Mouse (Mus musculus) kidney, adult 11 months (tissue): ENCODE results near the gene Bcl2l10.
A peak's percentile ranks its signal among the peaks of the same experiment; 100 is the strongest.
"Not testable (repeated sequence)": the region's sequence is repeated elsewhere in the genome, so short reads cannot be mapped to it uniquely, and the experiment has no call there.

Experiments
- DNase-seq: peaks from one replicate; pipeline ENCODE4 v3.0.0; 2022

Bcl2l10 gene

DNA sequence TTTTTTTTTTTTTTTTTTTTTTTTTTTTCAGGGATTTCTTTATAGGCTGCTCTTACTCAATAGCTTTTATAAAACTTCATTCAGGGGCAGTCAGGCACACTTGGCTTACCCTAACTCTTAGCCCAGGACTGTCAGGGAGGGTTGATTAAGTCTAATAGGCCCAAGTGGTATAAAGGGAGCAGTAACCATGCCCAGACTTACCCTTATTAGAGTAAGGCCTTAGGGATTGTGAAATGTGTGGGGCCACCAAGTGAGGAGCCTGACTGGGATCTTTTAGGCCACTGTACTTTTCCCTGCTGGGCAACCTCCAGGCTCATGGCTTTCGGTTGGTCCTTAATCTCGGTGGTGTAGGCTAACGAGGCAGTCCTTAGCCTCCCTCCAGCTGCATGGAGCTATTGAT lies 1.1 kb downstream of the Bcl2l10 start:
- DNase-seq = no peak

DNA sequence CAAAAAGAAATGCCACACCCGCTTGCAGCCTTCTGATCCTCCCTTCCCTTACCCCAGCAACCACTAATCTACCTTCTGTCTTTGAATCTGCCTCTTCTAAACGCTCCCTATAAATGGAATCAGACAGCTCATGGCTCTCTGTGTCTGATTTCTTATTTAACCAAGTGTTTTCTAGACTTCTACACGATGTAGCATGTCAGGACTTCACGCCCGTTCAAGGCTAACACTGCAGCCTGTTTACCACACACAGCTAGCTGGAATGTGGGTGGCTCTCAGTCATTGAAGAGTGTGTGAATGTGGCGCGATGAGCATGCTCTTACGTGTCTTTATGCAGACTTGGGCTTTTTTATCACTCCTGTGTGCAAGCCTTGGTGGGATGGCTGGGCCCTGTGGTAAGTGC lies 5.5 kb downstream of the Bcl2l10 start:
- no peak for DNase-seq

DNA sequence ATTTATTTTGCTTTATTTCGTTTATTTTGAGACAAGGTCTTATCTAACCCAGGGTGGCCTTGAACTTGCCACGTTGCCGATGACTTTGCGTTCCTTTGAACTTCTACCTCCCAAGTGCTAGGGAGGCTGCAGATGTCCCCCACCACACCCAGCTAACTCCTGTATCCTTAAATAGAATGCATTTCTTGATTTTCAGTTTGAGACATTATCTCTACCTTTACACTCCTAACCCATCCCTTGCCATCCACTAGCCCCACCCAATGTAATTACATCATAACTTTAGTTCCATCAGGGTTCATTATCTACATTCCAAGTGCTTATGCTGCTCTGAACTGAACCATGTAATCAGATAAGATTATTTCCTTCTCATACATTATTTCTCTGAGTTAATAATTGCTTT lies 8.2 kb downstream of the Bcl2l10 start:
- no peak for DNase-seq

DNA sequence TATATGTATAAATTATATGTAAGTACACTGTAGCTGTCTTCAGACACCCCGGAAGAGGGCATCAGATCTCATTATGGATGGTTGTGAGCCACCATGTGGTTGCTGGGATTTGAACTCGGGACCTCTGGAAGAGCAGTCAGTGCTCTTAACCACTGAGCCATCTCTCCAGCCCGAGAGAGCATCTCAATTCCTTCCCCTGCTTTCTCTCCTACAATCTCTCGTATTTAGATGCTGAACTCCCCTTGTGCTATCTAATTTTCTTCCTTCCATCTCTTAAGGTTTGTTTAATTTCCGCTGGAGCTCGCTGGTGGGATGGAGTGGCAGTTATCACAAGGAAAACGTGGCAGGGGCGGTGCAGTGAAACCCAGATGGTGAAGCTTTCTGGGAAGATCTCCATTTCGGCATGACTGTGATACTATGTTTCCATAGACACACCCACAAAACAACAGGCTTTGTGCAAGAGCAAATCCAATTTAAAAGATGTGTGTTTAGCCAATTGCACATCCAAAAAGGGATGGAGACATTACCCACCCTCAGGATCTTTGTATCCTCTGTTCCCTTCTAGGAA lies 9.6 kb downstream of the Bcl2l10 start:
- no peak for DNase-seq

DNA sequence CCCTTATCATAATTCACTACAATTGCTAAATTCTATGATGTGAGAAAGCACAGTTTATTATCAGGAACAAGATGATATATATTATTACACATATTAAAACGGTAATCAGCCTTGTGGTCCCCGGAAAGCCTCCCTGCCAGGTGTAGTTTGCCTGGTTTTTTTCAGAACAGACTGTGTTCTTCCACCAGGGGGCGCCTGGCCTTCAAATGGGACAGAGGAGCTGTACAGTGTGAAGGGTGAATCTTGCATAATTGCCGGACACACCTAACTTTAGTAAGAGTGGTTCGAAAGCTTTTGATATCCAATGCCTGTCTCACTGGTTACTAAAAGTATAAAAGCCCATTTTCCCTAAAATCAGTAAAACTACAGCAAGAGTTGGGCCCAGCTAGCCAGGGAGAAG lies 14.1 kb downstream of the Bcl2l10 start:
- peak; percentile 35 for DNase-seq

DNA sequence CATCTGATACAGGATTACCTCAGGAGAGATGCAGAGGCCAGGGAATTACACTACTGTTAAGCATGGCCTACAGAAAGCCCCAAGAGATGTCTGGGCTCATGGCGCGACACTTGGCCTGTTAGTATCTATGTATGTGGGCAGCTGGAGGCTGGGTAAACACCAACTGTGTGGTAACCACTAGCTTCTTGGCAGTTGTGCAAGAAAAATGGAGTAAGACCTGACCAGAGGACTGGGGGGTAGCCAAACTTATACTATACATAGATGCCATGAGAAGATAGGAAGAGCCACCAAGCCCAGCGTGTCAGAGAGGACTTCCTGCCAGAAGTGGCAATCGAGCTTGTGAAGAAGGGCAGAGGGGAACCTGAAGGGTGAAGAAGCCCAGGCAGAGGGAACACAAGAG lies 14.6 kb downstream of the Bcl2l10 start:
- DNase-seq = no peak

DNA sequence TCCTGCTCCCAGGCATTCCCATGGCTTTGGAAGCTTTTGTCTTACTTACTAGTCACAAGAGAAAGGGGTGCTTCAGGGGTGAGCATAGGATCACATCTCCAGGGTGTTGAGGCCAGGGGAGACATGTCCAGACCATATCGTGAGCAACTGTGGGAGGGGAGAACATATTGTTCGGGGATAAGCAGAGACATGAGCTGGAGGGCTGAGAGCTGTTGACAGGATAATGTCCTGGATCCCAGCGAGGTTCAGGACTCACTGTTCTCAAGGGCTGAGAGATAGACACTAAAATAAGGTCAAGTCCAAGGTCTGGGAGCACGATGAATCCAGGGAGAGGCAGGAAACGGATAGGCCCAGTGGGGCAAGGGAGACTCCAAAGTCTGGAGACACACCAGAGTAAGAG lies 15.4 kb downstream of the Bcl2l10 start:
- no peak for DNase-seq

DNA sequence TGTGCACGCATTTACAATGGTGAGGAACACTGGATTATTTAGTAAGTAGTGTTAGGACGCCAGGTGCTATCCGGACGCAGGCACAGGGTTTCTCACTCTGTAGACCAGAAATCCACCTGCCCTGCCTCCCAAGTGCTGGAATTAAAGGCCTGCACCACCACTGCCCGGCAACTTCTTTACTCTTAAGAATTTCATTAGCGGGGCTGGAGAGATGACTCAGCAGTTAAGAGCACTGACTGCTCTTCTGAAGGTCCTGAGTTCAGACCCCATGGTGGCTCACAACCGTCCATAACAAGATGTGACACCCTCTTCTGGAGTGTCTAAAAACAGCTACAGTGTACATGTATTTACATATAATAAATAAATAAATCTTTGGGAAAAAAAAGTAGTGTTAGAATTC lies 16.1 kb downstream of the Bcl2l10 start:
- DNase-seq = not testable (repeated sequence)

DNA sequence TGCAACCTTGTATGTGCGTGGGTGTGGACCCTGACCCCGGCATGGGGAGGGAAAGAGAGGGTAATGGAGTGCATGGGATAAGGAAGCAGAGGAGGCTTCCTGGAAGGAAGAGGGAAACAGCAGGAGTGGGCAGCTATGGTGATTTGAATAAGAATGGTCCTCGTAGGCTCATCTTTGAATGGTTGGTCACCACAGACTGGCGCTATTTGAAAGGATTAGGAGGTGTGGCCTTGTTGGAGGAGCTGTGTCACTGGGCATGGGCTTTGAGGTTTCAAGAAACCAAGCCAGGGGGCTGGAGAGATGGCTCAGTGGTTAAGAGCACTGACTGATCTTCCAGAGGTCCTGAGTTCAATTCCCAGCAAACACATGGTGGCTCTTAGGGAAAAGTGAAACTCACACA lies 17.6 kb downstream of the Bcl2l10 start:
- DNase-seq = no peak

DNA sequence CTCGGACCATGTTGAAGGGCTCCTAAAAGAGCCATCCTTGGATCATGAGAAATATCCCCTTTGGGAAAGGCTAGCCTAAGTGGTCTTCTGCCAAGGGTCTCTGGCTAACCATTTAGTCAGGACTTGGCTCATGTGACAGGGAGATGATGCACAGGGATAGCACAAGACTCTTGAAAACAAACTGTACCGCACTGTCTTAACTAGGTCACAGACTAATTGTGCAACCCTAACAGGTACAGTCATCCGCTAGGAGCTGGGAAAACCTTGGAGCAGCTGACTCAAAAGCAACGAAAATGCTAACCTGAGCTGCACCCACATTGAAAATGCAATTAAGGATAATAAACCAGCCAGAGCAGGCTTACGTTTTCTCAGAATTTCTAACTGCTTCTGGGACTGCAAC lies 18.6 kb downstream of the Bcl2l10 start:
- DNase-seq = no peak

DNA sequence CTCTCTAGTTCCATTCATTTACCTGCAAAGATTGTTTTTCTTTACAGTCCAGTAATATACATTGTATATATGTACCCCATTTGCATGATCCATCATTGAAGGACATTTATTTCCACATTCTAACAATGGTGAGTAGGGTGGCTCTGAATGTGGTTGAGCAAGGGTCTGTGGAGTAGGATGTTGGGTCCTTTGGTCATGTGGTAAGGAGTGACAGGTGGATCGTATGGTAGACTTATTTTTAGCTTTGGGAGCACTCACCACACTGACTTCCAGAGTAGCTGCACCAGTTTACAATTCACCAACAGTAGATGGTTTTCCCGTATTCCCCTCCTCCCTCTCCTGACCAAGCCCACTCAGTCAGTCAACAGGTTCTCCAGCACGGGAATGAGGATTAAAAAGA lies 21.2 kb downstream of the Bcl2l10 start:
- no peak for DNase-seq

DNA sequence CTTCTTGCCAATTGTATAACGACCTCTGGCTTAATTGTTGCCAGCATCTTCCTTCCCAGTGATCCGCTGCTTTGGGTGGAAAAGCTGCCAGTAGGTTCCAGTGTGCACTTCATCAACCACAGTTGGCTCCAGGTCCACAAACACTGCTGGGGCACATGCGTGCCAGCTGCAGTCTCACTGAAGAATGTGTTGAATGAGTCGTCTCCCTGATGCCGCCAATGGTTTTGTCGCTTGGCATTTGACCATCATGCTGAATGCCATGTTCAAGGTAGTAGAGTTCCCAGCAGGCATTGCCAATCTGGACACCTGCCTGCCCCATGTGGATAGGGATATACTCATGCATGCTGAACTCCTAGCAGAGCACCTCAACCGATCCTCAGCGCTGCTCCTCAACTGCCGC lies 28.0 kb downstream of the Bcl2l10 start:
- no peak for DNase-seq

DNA sequence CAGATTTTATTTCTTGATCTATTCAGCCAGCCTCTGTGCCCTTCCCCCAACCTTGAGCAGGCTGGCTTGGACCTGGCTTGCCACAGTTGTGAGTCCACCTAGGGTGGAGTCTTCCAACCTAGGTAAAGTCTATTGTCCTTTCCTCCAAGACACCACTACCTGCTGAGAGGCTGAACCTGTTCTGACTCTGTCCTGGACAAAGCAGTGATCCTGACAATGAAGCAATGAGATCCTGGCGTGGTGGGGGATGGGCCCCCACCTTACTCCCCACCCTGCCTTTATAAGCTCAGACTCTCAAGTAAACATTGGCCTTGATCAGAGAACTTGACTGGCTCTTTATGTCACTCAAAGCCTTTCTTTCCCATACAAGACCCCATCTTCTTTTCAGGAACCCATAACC lies 28.9 kb downstream of the Bcl2l10 start:
- DNase-seq = no peak

DNA sequence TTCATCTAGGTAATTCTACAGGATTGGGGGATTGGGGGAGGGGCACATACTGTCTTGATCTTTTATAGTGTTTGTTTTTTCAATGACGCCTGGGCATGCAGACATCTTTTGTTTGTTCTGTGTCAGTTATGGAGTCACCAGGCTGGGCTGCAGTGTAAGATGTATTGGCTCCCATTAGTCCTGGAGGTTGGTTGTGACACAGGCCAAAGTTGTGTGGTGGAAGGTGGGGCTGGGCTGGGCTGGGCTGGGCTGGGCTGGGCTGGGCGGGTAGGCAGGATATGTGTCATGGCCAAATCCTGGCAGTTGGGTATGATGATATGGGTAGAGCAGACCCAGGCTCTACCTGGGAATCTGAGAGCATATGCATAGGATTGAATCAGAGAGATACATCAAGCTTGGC lies 31.2 kb downstream of the Bcl2l10 start:
- DNase-seq = no peak

DNA sequence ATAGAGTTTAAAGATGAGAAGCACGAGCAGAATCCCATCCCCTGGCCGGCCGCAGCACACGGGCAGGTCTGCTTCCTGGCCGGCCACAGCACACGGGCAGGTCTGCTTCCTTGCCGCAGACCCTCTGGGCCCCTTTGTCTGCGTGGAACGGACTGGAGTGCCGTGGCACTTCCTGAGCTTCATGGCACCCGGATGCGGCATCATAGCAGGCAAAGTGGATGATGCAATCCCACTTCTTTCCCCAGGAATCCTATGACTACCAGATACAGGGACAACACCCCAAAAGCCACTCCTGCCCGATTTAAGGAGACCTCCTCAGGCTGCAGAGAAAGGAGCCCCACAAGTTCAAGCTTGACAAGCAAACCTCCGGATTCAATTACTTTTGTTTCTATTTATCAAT lies 35.3 kb downstream of the Bcl2l10 start:
- no peak for DNase-seq

DNA sequence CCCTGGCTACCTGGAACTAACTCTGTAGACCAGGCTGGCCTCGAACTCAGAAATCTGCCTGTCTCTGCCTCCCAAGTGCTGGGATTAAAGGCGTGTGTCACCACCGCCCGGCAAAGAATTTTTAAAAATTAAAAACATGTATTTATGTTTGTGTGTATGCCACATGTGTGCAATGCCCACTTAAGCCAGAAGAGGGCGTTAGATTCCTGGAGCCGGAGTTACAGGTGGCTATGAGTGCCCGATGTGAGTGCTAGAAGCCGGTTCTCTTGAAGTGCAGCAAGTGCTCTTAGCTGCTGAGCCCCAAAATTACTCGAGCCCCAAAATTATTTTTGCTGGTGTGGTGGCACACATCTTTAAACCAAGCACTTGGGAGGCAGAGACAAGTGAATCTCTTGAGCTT lies 36.2 kb downstream of the Bcl2l10 start:
- no peak for DNase-seq

DNA sequence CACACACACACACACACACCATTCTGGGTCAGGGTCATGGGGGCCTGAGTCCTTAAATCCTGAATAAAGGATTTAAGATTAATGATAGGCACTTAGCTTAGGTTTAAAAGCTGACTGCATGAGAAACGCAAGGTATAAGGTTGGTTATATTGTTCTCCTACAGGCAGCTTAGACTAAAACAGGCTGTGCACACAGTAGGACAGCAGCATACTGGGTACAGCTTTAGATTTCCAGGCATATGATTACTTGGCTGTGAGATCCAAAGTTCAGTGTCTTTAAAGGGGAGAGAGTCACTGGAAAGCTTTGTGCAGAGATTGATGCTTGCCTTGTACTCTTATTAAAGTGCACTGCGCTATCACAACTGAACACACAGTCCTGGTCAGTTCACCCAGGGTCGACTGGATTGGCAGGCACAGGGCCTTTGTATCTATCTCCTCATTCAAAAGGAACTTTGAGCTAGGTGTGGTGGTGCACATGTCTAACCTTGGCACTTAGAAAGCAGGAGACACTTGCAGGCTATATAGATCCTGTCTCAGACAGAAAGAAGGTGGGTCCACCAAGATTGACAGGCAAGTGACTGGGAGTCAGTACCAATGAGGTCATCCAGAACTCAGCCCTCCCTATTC lies 36.9 kb downstream of the Bcl2l10 start:
- no peak for DNase-seq

DNA sequence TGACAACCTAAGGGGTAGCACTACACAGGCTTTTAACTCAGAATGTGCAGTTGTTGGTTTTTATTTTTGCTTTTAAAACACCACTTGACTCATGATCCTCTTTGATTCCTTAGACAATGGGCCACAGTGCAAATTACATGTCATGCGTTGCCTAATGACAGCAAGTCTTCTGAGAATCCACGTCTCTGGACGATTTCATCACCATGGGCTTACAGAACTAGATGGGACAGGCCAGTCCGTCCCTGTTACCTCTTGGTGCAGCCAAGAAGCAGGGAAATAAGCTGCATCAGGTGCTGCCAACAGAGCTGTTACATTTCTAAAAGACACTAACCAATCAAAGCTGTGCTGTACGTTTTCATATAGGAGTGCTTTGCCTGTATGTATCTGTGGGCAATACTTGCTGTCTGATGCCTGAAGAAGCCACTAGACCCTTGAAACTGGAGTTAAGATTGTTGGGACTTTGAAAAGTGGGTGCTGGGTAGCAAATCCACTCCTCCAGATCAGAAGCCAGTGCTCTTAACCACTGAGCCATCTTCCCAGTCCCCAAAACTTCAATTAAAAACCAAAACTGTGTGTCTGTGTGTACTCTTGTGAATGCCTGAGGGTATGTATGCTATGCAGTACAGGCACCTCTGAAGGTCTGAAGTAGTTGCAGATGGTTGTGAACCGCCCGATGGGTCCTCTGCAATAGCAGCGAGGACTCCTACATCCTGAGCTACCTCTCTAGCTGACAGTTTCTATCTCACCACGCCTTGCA lies 37.8 kb downstream of the Bcl2l10 start:
- no peak for DNase-seq

DNA sequence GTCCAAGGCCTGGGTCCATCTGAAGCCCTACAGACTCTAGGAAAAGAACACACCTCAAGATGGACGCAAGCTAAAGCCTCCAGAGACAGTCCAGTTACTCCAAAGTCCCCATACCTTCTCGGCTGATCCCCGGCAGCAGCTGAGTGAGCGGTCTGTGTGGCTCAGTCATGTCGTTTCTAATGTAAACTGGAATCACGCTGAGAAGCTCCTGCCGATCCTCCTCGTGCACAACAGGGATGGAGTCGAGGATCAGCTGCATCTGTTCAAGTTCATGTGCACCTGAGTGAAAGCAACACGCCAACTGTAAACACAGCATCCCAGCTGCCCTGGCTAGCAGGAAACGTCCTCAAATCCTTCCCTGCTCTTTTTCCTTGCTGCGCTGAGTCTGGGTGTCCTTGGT lies 45.7 kb downstream of the Bcl2l10 start:
- DNase-seq = no peak

DNA sequence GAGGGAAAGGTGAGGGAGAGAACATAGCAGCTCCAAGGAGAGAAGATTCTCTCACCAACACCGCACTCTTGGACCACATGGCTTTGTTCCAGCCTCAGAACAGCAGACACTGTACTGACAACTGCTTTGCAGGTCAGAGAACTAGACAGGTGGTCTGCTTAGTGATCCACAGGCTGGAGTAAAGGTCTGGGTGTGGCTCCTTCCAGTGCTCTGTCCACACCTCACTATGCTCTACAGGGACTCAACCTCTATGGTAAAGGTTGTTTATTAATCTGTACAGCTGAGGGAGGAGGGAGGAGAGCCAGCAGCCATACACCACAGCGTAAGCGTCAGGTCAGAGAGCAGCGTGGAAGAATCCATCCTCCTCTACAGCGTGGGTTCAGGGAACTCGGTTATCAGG lies 48.4 kb downstream of the Bcl2l10 start:
- no peak for DNase-seq

DNA sequence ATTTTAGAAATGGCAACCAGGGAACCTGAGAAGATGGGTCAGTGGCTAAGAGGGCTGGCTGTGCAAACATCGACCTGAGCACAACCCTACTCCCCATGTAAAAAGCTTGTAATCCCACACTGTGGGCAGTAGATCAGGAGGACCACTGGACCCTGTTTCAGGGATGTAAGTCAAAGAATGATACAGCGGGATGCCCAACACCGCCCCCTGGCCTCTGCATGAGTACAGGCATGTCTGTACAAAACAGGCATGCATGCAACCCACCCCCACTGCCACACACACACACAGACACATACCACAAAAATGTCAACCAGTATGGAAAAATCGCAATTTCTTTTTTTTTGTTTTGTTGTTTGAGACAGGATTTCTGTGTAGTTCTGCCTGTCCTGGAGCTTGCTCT lies 51.5 kb downstream of the Bcl2l10 start:
- no peak for DNase-seq

DNA sequence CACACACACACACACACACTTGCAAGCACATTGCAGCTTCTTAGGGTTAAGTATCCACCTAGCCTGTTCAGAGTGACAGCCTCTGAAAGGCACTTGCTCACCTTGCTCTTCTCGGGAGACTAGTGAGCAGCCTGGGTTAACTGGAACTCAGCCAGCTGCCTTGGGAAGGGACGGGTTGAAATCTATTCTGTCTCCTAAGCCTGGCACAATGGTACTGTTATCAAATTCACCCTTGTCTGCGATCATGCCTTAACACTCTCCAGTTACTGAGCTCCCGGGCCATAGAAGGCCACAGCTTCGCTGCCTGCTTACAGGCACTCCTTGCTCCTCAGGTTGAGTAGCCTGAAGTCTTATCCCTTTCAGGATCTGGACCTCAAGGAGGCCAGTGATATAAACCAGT lies 53.1 kb downstream of the Bcl2l10 start:
- no peak for DNase-seq
